Mouse (Mus musculus): ENCODE results near the gene Cbfb. TPM values are rescaled to one million over a fixed set of nuclear protein-coding genes. Genes with fewer than 3 reads are reported as not detected.
"Not testable (repeated sequence)": the region's sequence is repeated elsewhere in the genome, so short reads cannot be mapped to it uniquely, and the experiment has no call there.

The Cbfb gene
- polyA plus RNA-seq, 1 experiment from 2014 or later = 48.5 TPM

DNA sequence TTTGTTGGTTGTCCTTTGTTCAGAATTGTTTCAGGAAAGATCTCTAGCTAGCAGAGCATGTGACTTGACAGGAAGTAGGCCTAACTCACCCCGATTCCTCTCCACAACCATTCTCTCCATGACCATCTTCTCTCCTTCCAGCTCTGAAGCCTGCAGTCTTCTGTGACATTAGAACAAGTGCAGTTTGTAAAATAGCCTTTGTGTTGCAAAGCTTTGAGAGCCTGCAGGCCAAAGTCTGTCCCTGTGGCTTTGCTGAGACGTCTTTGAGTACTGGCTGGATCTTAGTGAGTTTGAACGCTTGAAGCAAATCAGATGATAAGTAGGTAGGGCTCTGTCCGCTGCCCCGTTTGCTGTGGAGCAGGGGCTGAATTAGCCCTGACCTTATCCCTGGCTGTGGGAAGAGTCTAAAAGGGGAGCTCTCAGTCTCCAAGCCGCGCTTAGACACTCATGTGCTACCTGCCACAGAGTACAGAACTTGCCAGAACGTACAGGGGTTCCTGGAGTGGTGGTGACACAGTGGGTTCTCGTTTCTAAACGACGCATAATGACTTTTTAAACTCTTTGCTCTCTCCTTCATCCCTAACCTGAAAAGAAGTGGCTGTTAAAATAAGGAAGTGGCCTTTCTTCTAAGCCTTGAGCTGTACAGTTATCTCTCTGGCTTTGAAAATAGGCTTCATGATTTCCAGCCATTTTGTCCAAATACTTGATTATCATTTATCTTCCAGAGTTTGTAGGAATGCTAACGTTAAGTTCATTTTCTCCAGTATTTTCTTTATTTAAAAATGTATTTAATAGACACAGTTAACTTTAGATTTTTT is 61.2 kb downstream of the Cbfb start:
- no peak overlapping the region for H3K4me2 ChIP-seq (ENCODE audit: low read depth, low read length)
- no peak overlapping the region for H3K9ac ChIP-seq (ENCODE audit: low read length)
- H3K9me3 ChIP-seq (replicated peaks; ENCODE audit: control insufficient read depth, low read length) = no peaks in the 10 kb centered on the region
- H3K27me3 ChIP-seq (ENCODE audit: control insufficient read depth, insufficient read depth, low read length) = no peaks in the 10 kb centered on the region
- WGBS = 70% methylated on average over 12 of the region's 12 CpGs
- ATAC-seq (replicated peaks; ENCODE audit: extremely low read depth, insufficient read depth, low FRiP score) = no peak
- peaks cover 10% of the 10 kb centered on the region for H3K36me3 ChIP-seq (ENCODE audit: control insufficient read depth, insufficient read depth)
- H3K27ac ChIP-seq (ENCODE audit: low read length) = no peak overlapping the region
- H3K4me1 ChIP-seq (ENCODE audit: control insufficient read depth, insufficient read depth, low read length) = 0 out of 2 replicates have a peak, but pooled peaks cover 2% of the 10 kb centered on the region
- H3K4me3 ChIP-seq (ENCODE audit: low read length) = no peak overlapping the region

DNA sequence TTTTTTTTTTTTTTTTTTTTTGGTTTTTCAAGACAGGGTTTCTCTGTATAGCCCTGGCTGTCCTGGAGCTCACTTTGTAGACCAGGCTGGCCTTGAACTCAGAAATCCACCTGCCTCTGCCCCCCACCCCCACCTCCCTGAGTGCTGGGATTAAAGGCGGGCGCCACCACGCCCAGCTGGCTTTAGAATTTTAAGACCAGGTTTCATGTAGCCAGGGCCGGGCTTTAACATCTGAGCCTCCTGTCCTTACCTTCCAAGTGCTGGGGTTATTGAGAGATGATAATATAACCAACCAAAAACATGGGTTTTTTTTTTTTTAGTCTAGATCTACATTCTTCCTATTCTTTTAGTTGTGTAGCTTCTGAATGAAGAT is 61.8 kb downstream of the Cbfb start:
- H3K27me3 ChIP-seq (ENCODE audit: control insufficient read depth, insufficient read depth, low read length); H3K36me3 ChIP-seq (ENCODE audit: control insufficient read depth, insufficient read depth); H3K4me3 ChIP-seq (ENCODE audit: low read length); H3K4me2 ChIP-seq (ENCODE audit: low read depth, low read length); ATAC-seq (replicated peaks; ENCODE audit: extremely low read depth, insufficient read depth, low FRiP score); H3K27ac ChIP-seq (ENCODE audit: low read length); H3K4me1 ChIP-seq (ENCODE audit: control insufficient read depth, insufficient read depth, low read length); H3K9ac ChIP-seq (ENCODE audit: low read length); H3K9me3 ChIP-seq (replicated peaks; ENCODE audit: control insufficient read depth, low read length): not testable (repeated sequence)
- WGBS = 89% methylated on average over 4 of the region's 4 CpGs

- Histone ChIP-seq H3K27ac (ENCODE audit: low read length) (no peak overlapping the region), H3K4me1 (ENCODE audit: control insufficient read depth, insufficient read depth, low read length) (0 out of 2 replicates have a peak, but pooled peaks cover 2% of the 10 kb centered on the region), H3K36me3 (ENCODE audit: control insufficient read depth, insufficient read depth) (peaks cover 10% of the 10 kb centered on the region), H3K27me3 (ENCODE audit: control insufficient read depth, insufficient read depth, low read length) (no peaks in the 10 kb centered on the region), H3K4me3 (ENCODE audit: low read length) (no peak overlapping the region), H3K9ac (ENCODE audit: low read length) (no peak overlapping the region), H3K4me2 (ENCODE audit: low read depth, low read length) (no peak overlapping the region), H3K9me3 (replicated peaks; ENCODE audit: control insufficient read depth, low read length) (no peaks in the 10 kb centered on the region)
- WGBS = 73% methylated on average over 1 of the region's 1 CpGs
- ATAC-seq (replicated peaks; ENCODE audit: extremely low read depth, insufficient read depth, low FRiP score) = no peak
These were observed 62.9 kb downstream of the Cbfb start for GRCm38 (mm10) chr8:105233126-105233935.

DNA sequence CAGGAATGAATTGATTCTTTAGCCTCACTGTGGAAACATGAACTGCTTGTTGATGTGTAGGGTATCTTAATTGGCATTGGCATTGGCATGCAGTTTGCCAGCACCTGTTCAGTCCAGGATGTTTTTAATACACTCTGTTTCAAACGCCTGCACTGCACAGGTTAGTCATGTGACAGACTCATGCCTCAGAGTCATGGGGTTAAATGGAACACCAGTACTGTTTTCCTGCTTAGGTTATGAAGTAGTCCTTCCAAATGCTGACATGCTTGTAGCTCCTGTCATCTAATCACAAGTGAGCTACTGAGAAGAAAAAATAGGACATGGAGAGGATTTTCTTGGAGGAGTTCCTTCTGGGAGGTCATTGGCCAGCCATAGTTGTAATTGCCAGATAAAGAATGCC is 64.7 kb downstream of the Cbfb start:
- Histone ChIP-seq H3K36me3 (ENCODE audit: control insufficient read depth, insufficient read depth) (peaks cover 21% of the 10 kb centered on the region), H3K4me1 (ENCODE audit: control insufficient read depth, insufficient read depth, low read length) (0 out of 2 replicates have a peak, but pooled peaks cover 2% of the 10 kb centered on the region), H3K4me2 (ENCODE audit: low read depth, low read length) (no peak overlapping the region), H3K27ac (ENCODE audit: low read length) (no peak overlapping the region), H3K4me3 (ENCODE audit: low read length) (no peak overlapping the region), H3K9ac (ENCODE audit: low read length) (no peak overlapping the region), H3K9me3 (replicated peaks; ENCODE audit: control insufficient read depth, low read length) (no peaks in the 10 kb centered on the region), H3K27me3 (ENCODE audit: control insufficient read depth, insufficient read depth, low read length) (no peaks in the 10 kb centered on the region)
- WGBS = 57% methylated on average over 1 of the region's 1 CpGs
- no peak for ATAC-seq (replicated peaks; ENCODE audit: extremely low read depth, insufficient read depth, low FRiP score)

DNA sequence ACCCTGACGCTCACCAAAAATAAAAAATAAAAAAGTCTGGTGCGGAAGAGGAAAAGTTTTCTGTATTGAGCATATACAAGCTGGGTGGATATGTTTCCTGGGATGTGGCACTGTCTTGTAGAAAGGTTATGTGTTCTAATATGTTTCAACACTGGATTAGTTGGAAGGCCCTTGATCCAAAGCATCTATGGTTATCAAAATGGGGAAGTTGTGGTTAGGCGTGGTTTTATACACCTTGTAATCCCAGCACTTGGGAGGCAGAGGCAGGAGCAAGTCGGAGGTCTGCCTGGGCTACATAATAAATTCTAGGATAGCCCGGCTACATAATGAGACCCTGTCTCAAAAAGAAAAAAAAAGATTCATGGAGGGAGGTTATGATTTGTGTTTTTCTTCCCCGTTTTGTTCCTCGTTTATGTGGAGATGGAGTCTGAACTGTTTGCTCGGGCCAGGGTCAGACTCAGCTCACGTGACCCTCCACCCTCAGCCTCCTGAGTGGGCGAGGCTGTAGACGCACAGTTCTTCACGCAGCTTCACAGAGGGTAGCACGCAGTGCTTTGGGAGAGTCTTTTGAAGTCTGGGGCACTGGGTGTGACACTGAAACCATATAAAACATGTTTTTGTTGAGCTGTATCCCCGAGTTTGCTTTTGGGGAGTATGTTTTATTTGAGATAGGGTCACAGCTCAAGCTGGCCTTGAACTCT is 67.1 kb downstream of the Cbfb start:
- no peak overlapping the region for H3K27ac ChIP-seq (ENCODE audit: low read length)
- H3K36me3 ChIP-seq (ENCODE audit: control insufficient read depth, insufficient read depth) = peaks cover 39% of the 10 kb centered on the region
- H3K9ac ChIP-seq (ENCODE audit: low read length) = no peak overlapping the region
- no peak overlapping the region for H3K4me3 ChIP-seq (ENCODE audit: low read length)
- 88% methylated on average over 14 of the region's 14 CpGs for WGBS
- H3K4me2 ChIP-seq (ENCODE audit: low read depth, low read length) = no peak overlapping the region
- H3K4me1 ChIP-seq (ENCODE audit: control insufficient read depth, insufficient read depth, low read length) = no peaks in the 10 kb centered on the region
- no peaks in the 10 kb centered on the region for H3K9me3 ChIP-seq (replicated peaks; ENCODE audit: control insufficient read depth, low read length)
- no peak for ATAC-seq (replicated peaks; ENCODE audit: extremely low read depth, insufficient read depth, low FRiP score)
- H3K27me3 ChIP-seq (ENCODE audit: control insufficient read depth, insufficient read depth, low read length) = no peaks in the 10 kb centered on the region

DNA sequence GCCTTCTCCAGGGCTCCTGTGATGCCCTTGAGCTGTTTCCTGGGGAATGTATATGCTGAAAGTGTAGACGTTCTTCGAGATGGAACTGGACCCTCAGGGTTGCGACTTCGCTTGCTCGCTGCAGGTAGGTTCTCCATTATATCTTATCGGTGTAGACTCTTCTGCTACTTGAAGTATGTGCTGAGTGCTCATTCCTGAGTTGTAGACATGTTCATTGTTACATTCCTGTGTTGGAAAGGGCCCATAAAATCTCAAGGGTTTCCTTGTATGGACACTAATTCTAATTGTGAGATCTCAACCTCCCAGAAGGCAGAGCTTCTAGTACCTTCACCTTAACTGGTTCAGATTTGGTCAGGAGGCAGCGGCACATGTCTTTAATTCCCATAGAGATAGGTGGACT is 70.5 kb downstream of the Cbfb start:
- H3K27me3 ChIP-seq (ENCODE audit: control insufficient read depth, insufficient read depth, low read length) = no peaks in the 10 kb centered on the region
- H3K4me3 ChIP-seq (ENCODE audit: low read length) = no peak overlapping the region
- no peaks in the 10 kb centered on the region for H3K9me3 ChIP-seq (replicated peaks; ENCODE audit: control insufficient read depth, low read length)
- no peak overlapping the region for H3K9ac ChIP-seq (ENCODE audit: low read length)
- H3K4me2 ChIP-seq (ENCODE audit: low read depth, low read length) = no peak overlapping the region
- peaks cover 31% of the 10 kb centered on the region for H3K36me3 ChIP-seq (ENCODE audit: control insufficient read depth, insufficient read depth)
- H3K27ac ChIP-seq (ENCODE audit: low read length) = no peak overlapping the region
- no peak for ATAC-seq (replicated peaks; ENCODE audit: extremely low read depth, insufficient read depth, low FRiP score)
- WGBS = 88% methylated on average over 7 of the region's 7 CpGs
- no peaks in the 10 kb centered on the region for H3K4me1 ChIP-seq (ENCODE audit: control insufficient read depth, insufficient read depth, low read length)

DNA sequence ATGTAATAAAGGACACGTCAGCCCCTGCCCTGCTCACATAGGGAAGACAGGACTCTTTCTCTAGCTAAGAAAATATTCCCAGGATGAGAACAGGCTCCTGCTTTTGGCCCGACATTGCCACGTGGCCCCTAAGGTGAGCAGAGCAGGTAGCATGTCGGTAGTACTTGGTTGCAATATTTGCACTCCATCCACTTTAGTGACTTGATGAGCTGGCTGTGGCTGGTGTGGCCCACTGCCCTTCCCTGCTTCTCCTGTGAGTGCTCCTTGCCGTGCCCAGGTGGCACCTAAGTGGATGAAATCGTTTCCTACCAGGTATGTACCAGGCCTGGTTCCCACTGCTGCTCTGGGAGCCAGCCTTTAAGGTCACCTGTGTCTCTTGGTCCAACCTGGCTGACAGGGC is 81.5 kb downstream of the Cbfb start:
- Histone ChIP-seq H3K27me3 (ENCODE audit: control insufficient read depth, insufficient read depth, low read length) (no peaks in the 10 kb centered on the region), H3K27ac (ENCODE audit: low read length) (no peak overlapping the region), H3K9ac (ENCODE audit: low read length) (no peak overlapping the region), H3K4me2 (ENCODE audit: low read depth, low read length) (no peak overlapping the region), H3K9me3 (replicated peaks; ENCODE audit: control insufficient read depth, low read length) (no peaks in the 10 kb centered on the region), H3K4me1 (ENCODE audit: control insufficient read depth, insufficient read depth, low read length) (peaks cover 18% of the 10 kb centered on the region), H3K4me3 (ENCODE audit: low read length) (no peak overlapping the region), H3K36me3 (ENCODE audit: control insufficient read depth, insufficient read depth) (peaks cover 43% of the 10 kb centered on the region)
- no peak for ATAC-seq (replicated peaks; ENCODE audit: extremely low read depth, insufficient read depth, low FRiP score)
- 88% methylated on average over 6 of the region's 6 CpGs for WGBS

DNA sequence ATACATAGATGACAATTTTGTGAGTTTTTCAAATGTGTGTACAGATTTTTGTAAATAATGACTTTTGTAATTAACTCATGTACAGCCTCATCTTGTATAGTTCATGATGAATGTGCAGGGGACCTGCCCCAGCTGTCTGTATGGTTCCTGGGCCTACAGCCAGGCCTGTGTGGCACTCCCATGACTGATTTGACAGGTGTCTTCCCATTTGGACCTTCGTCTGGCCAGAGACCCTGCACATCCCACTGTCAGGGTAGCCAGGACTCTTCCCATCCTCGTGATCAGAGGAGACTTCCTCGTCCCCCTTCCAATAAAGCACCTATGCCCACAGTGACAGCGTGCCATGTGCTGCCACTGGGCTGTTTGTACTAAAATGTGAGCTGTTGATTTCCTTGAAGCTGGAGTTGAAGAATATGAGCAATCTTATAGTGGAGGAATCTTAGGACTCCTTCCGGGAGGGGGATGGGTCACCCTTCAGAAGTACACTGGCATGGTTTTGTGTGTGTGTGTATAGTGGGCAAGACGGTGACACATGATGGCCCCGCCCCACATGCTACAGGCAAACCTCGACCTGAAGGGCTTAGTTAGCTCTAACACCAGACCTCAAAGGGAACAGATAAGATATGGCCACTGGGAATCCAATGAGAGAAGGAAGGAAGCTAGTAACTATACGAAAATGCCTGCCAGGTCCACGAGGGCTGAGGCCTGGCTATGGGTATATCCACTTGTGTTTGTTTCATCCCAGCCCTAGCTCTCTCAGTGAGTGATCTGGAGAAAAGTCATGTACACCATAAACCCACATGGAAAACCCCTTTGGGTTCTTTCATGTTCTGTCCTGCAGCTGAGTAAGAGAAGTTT is 82.4 kb downstream of the Cbfb start:
- peak overlapping the region; percentile 99; the same call in 1 of the 2 replicates for H3K4me2 ChIP-seq (ENCODE audit: low read depth, low read length)
- H3K9ac ChIP-seq (ENCODE audit: low read length) = peak overlapping the region; percentile 57; the same call in 1 of the 2 replicates
- 0 out of 2 replicates have a peak overlapping the region, but pooled peaks have one; percentile 83 for H3K4me3 ChIP-seq (ENCODE audit: low read length)
- 65% methylated on average over 10 of the region's 10 CpGs for WGBS
- peaks cover 18% of the 10 kb centered on the region for H3K4me1 ChIP-seq (ENCODE audit: control insufficient read depth, insufficient read depth, low read length)
- H3K9me3 ChIP-seq (replicated peaks; ENCODE audit: control insufficient read depth, low read length) = no peaks in the 10 kb centered on the region
- H3K36me3 ChIP-seq (ENCODE audit: control insufficient read depth, insufficient read depth) = peaks cover 39% of the 10 kb centered on the region
- ATAC-seq (replicated peaks; ENCODE audit: extremely low read depth, insufficient read depth, low FRiP score) = no peak
- peaks cover 4% of the 10 kb centered on the region; the same call in 1 of the 2 replicates for H3K27me3 ChIP-seq (ENCODE audit: control insufficient read depth, insufficient read depth, low read length)
- no peak overlapping the region for H3K27ac ChIP-seq (ENCODE audit: low read length)

Measured in heart, embryonic 16.5 days (tissue).